Mouse (Mus musculus): Measurements from ENCODE around the gene Cdsn. TPM values are rescaled to one million over a fixed set of nuclear protein-coding genes. Genes with fewer than 3 reads are reported as not detected.

Cdsn gene
- polyA plus RNA-seq, 1 experiment from 2014 or later: not detected

- WGBS: 87% methylated on average over 9 of the region's 9 CpGs
- H3K36me3 ChIP-seq (ENCODE audit: control insufficient read depth, insufficient read depth, low read length): peaks cover 8% of the 10 kb centered on the region; the same call in 1 of the 2 replicates
- no peak for ATAC-seq (replicated peaks; ENCODE audit: low FRiP score)
Measured at GRCm38 (mm10) chr17:35524354-35524753, 27.6 kb upstream of the Cdsn start.

GRCm38 (mm10) chr17:35526644-35527043, 25.3 kb upstream of the Cdsn start:
- DNase-seq (ENCODE audit: low spot score) (no peak), ATAC-seq (replicated peaks; ENCODE audit: low FRiP score) (no peak)
- Histone ChIP-seq H3K9me3 (ENCODE audit: control insufficient read depth, low read length) (no peaks in the 10 kb centered on the region), H3K36me3 (ENCODE audit: control insufficient read depth, insufficient read depth, low read length) (peaks cover 8% of the 10 kb centered on the region; the same call in 1 of the 2 replicates), H3K9ac (ENCODE audit: low read depth, low read length) (0 out of 2 replicates have a peak overlapping the region, but pooled peaks have one; percentile 16), H3K27me3 (replicated peaks; ENCODE audit: control insufficient read depth, insufficient read depth, low read length) (no peaks in the 10 kb centered on the region), H3K27ac (ENCODE audit: low read depth, low read length) (no peak overlapping the region), H3K4me3 (ENCODE audit: low read depth, low read length) (no peak overlapping the region), H3K4me1 (replicated peaks; ENCODE audit: control insufficient read depth, insufficient read depth, low read length) (no peaks in the 10 kb centered on the region), H3K4me2 (no peak overlapping the region)
- WGBS: 55% methylated on average over 8 of the region's 8 CpGs

More at GRCm38 (mm10) chr17:35524354-35524753, 27.6 kb upstream of the Cdsn start:
- no peak for DNase-seq (ENCODE audit: low spot score)
- H3K27ac ChIP-seq (ENCODE audit: low read depth, low read length): no peak overlapping the region
- no peak overlapping the region for H3K4me2 ChIP-seq
- H3K9ac ChIP-seq (ENCODE audit: low read depth, low read length): no peak overlapping the region
- H3K4me1 ChIP-seq (replicated peaks; ENCODE audit: control insufficient read depth, insufficient read depth, low read length): no peaks in the 10 kb centered on the region
- H3K27me3 ChIP-seq (replicated peaks; ENCODE audit: control insufficient read depth, insufficient read depth, low read length): no peaks in the 10 kb centered on the region
- H3K4me3 ChIP-seq (ENCODE audit: low read depth, low read length): no peak overlapping the region
- H3K9me3 ChIP-seq (ENCODE audit: control insufficient read depth, low read length): no peaks in the 10 kb centered on the region

GRCm38 (mm10) chr17:35532360-35532759, 19.6 kb upstream of the Cdsn start:
- H3K4me3 ChIP-seq (ENCODE audit: low read depth, low read length): no peak overlapping the region
- no peaks in the 10 kb centered on the region for H3K9me3 ChIP-seq (ENCODE audit: control insufficient read depth, low read length)
- no peak overlapping the region for H3K9ac ChIP-seq (ENCODE audit: low read depth, low read length)
- H3K4me2 ChIP-seq: no peak overlapping the region
- H3K27ac ChIP-seq (ENCODE audit: low read depth, low read length): no peak overlapping the region
- no peaks in the 10 kb centered on the region for H3K4me1 ChIP-seq (replicated peaks; ENCODE audit: control insufficient read depth, insufficient read depth, low read length)
- no peak for DNase-seq (ENCODE audit: low spot score)
- H3K27me3 ChIP-seq (replicated peaks; ENCODE audit: control insufficient read depth, insufficient read depth, low read length): no peaks in the 10 kb centered on the region; the same call in 1 of the 2 replicates
- H3K36me3 ChIP-seq (ENCODE audit: control insufficient read depth, insufficient read depth, low read length): peaks cover 7% of the 10 kb centered on the region; the same call in 1 of the 2 replicates
- ATAC-seq (replicated peaks; ENCODE audit: low FRiP score): no peak
- WGBS: 4% methylated on average over 3 of the region's 3 CpGs

GRCm38 (mm10) chr17:35532901-35533300, 19.0 kb upstream of the Cdsn start, which contains the start of gene Psors1c2:
Gene Psors1c2 (plus strand): TSS chr17:35533201.
- DNase-seq (ENCODE audit: low spot score) (no peak), ATAC-seq (replicated peaks; ENCODE audit: low FRiP score) (no peak)
- no peak within 1 kb of the TSS for H3K27ac ChIP-seq (ENCODE audit: low read depth, low read length)
- peaks cover 7% of the 10 kb centered on the region; the same call in 1 of the 2 replicates for H3K36me3 ChIP-seq (ENCODE audit: control insufficient read depth, insufficient read depth, low read length)
- no peaks in the 10 kb centered on the region; the same call in 1 of the 2 replicates for H3K27me3 ChIP-seq (replicated peaks; ENCODE audit: control insufficient read depth, insufficient read depth, low read length)
- WGBS: 20% methylated on average over 7 of the region's 7 CpGs
- no peak within 1 kb of the TSS for H3K9ac ChIP-seq (ENCODE audit: low read depth, low read length)
- H3K9me3 ChIP-seq (ENCODE audit: control insufficient read depth, low read length): no peaks in the 10 kb centered on the region
- H3K4me2 ChIP-seq: no peak within 1 kb of the TSS
- no peaks in the 10 kb centered on the region for H3K4me1 ChIP-seq (replicated peaks; ENCODE audit: control insufficient read depth, insufficient read depth, low read length)
- H3K4me3 ChIP-seq (ENCODE audit: low read depth, low read length): no peak within 1 kb of the TSS

- Histone ChIP-seq H3K4me2 (no peak overlapping the region), H3K9ac (ENCODE audit: low read depth, low read length) (no peak overlapping the region), H3K4me1 (replicated peaks; ENCODE audit: control insufficient read depth, insufficient read depth, low read length) (no peaks in the 10 kb centered on the region), H3K4me3 (ENCODE audit: low read depth, low read length) (no peak overlapping the region), H3K9me3 (ENCODE audit: control insufficient read depth, low read length) (no peaks in the 10 kb centered on the region), H3K27ac (ENCODE audit: low read depth, low read length) (no peak overlapping the region), H3K36me3 (ENCODE audit: control insufficient read depth, insufficient read depth, low read length) (no peaks in the 10 kb centered on the region), H3K27me3 (replicated peaks; ENCODE audit: control insufficient read depth, insufficient read depth, low read length) (no peaks in the 10 kb centered on the region; the same call in 1 of the 2 replicates)
- 13% methylated on average over 6 of the region's 6 CpGs for WGBS
- peak; percentile 59 for DNase-seq (ENCODE audit: low spot score)
- no peak for ATAC-seq (replicated peaks; ENCODE audit: low FRiP score)
Measured at GRCm38 (mm10) chr17:35534343-35534742, 17.6 kb upstream of the Cdsn start.

GRCm38 (mm10) chr17:35537421-35537820, 14.5 kb upstream of the Cdsn start:
- no peak overlapping the region for H3K27ac ChIP-seq (ENCODE audit: low read depth, low read length)
- no peak for ATAC-seq (replicated peaks; ENCODE audit: low FRiP score)
- no peaks in the 10 kb centered on the region for H3K9me3 ChIP-seq (ENCODE audit: control insufficient read depth, low read length)
- H3K36me3 ChIP-seq (ENCODE audit: control insufficient read depth, insufficient read depth, low read length): no peaks in the 10 kb centered on the region
- no peaks in the 10 kb centered on the region for H3K4me1 ChIP-seq (replicated peaks; ENCODE audit: control insufficient read depth, insufficient read depth, low read length)
- H3K4me3 ChIP-seq (ENCODE audit: low read depth, low read length): no peak overlapping the region
- H3K27me3 ChIP-seq (replicated peaks; ENCODE audit: control insufficient read depth, insufficient read depth, low read length): no peaks in the 10 kb centered on the region; the same call in 1 of the 2 replicates
- WGBS: 85% methylated on average over 4 of the region's 4 CpGs
- no peak overlapping the region for H3K9ac ChIP-seq (ENCODE audit: low read depth, low read length)
- DNase-seq (ENCODE audit: low spot score): no peak
- no peak overlapping the region for H3K4me2 ChIP-seq

GRCm38 (mm10) chr17:35538476-35538875, 13.5 kb upstream of the Cdsn start:
- Histone ChIP-seq H3K9me3 (ENCODE audit: control insufficient read depth, low read length) (no peaks in the 10 kb centered on the region), H3K9ac (ENCODE audit: low read depth, low read length) (no peak overlapping the region), H3K27me3 (replicated peaks; ENCODE audit: control insufficient read depth, insufficient read depth, low read length) (no peaks in the 10 kb centered on the region), H3K4me3 (ENCODE audit: low read depth, low read length) (no peak overlapping the region), H3K4me1 (replicated peaks; ENCODE audit: control insufficient read depth, insufficient read depth, low read length) (no peaks in the 10 kb centered on the region), H3K36me3 (ENCODE audit: control insufficient read depth, insufficient read depth, low read length) (no peaks in the 10 kb centered on the region), H3K27ac (ENCODE audit: low read depth, low read length) (no peak overlapping the region), H3K4me2 (no peak overlapping the region)
- no peak for ATAC-seq (replicated peaks; ENCODE audit: low FRiP score)
- no peak for DNase-seq (ENCODE audit: low spot score)
- 68% methylated on average over 1 of the region's 1 CpGs for WGBS

GRCm38 (mm10) chr17:35539540-35539939, 12.4 kb upstream of the Cdsn start:
- DNase-seq (ENCODE audit: low spot score) (no peak), ATAC-seq (replicated peaks; ENCODE audit: low FRiP score) (no peak)
- no peak overlapping the region for H3K4me3 ChIP-seq (ENCODE audit: low read depth, low read length)
- H3K9ac ChIP-seq (ENCODE audit: low read depth, low read length): no peak overlapping the region
- H3K4me2 ChIP-seq: no peak overlapping the region
- 56% methylated on average over 10 of the region's 10 CpGs for WGBS
- H3K9me3 ChIP-seq (ENCODE audit: control insufficient read depth, low read length): no peaks in the 10 kb centered on the region
- no peaks in the 10 kb centered on the region for H3K27me3 ChIP-seq (replicated peaks; ENCODE audit: control insufficient read depth, insufficient read depth, low read length)
- no peak overlapping the region for H3K27ac ChIP-seq (ENCODE audit: low read depth, low read length)
- H3K4me1 ChIP-seq (replicated peaks; ENCODE audit: control insufficient read depth, insufficient read depth, low read length): no peaks in the 10 kb centered on the region
- no peaks in the 10 kb centered on the region for H3K36me3 ChIP-seq (ENCODE audit: control insufficient read depth, insufficient read depth, low read length)

GRCm38 (mm10) chr17:35542761-35543411, 9.0 kb upstream of the Cdsn start:
- Histone ChIP-seq H3K4me1 (replicated peaks; ENCODE audit: control insufficient read depth, insufficient read depth, low read length) (no peaks in the 10 kb centered on the region), H3K9me3 (ENCODE audit: control insufficient read depth, low read length) (no peaks in the 10 kb centered on the region), H3K9ac (ENCODE audit: low read depth, low read length) (no peak overlapping the region), H3K36me3 (ENCODE audit: control insufficient read depth, insufficient read depth, low read length) (no peaks in the 10 kb centered on the region), H3K4me2 (no peak overlapping the region), H3K4me3 (ENCODE audit: low read depth, low read length) (no peak overlapping the region), H3K27ac (ENCODE audit: low read depth, low read length) (no peak overlapping the region), H3K27me3 (replicated peaks; ENCODE audit: control insufficient read depth, insufficient read depth, low read length) (no peaks in the 10 kb centered on the region)
- DNase-seq (ENCODE audit: low spot score) (no peak), ATAC-seq (replicated peaks; ENCODE audit: low FRiP score) (no peak)
- WGBS: 74% methylated on average over 15 of the region's 15 CpGs

Data from liver, embryonic 11.5 days (tissue).